Mouse (Mus musculus) stomach, postnatal 0 days (tissue): ENCODE measurements around the gene Sfrp2. TPM values are rescaled to one million over a fixed set of nuclear protein-coding genes. Genes with fewer than 3 reads are reported as not detected.

Source experiments
- ATAC-seq: fragments of 200-750 bp; cut with Nextera tagmentation; 2 replicates; pipeline ENCODE4 v1.8.0; 2017; ENCODE audit not compliant: low FRiP score, low TSS enrichment
- DNase-seq: peaks from one replicate; pipeline ENCODE4 v3.0.0-alpha.2; 2016; ENCODE audit warnings: low spot score
- H3K27ac ChIP-seq: fragments of 300-500 bp; sonication (generic); replicated peaks from 2 replicates; pipeline ENCODE4 v1.5.1; 2014; ENCODE audit warnings: mild to moderate bottlenecking, control low read depth
- H3K27me3 ChIP-seq: fragments of 300-500 bp; sonication (generic); 2 replicates; pipeline ENCODE4 v1.6.1; 2014; ENCODE audit warnings: low read length; ENCODE audit not compliant: control insufficient read depth, insufficient read depth
- H3K36me3 ChIP-seq: fragments of 300-500 bp; sonication (generic); 2 replicates; pipeline ENCODE4 v1.6.1; 2014; ENCODE audit warnings: low read length, mixed read lengths; ENCODE audit not compliant: control insufficient read depth, insufficient read depth
- H3K4me1 ChIP-seq: fragments of 300-500 bp; sonication (generic); replicated peaks from 2 replicates; pipeline ENCODE4 v1.6.1; 2014; ENCODE audit warnings: antibody characterized with exemption; ENCODE audit not compliant: control insufficient read depth, insufficient read depth
- H3K4me2 ChIP-seq: fragments of 300-500 bp; sonication (generic); replicated peaks from 2 replicates; pipeline ENCODE4 v1.6.1; 2014; ENCODE audit warnings: low read depth, mild to moderate bottlenecking, control low read depth, moderate library complexity
- H3K4me3 ChIP-seq: fragments of 300-500 bp; sonication (generic); 2 replicates; pipeline ENCODE4 v1.5.1; 2014; ENCODE audit warnings: low read depth, low read length, control low read depth
- H3K9ac ChIP-seq: fragments of 300-500 bp; sonication (generic); 2 replicates; pipeline ENCODE4 v1.6.1; 2014; ENCODE audit warnings: mild to moderate bottlenecking, low read length, control low read depth, mixed read lengths
- H3K9me3 ChIP-seq: fragments of 300-500 bp; sonication (generic); 2 replicates; pipeline ENCODE4 v1.6.1; 2016; ENCODE audit warnings: low read length; ENCODE audit not compliant: control insufficient read depth
- CTCF ChIP-seq: IDR thresholded peaks from 2 replicates; pipeline ENCODE4 v1.5.1; 2016; ENCODE audit warnings: antibody characterized with exemption, low read depth, mild to moderate bottlenecking, moderate library complexity
- EP300 ChIP-seq: optimal IDR thresholded peaks from 2 replicates; pipeline ENCODE3; 2016; ENCODE audit warnings: antibody characterized with exemption
- WGBS: fragments of 180-500 bp; shearing (Covaris S2); extraction: QIAGEN DNeasy Blood & Tissue Kit; methylation state at CpG from one replicate; pipeline ENCODE4 v1.1.7; 2014; 5-methylcytosine and 5-hydroxymethylcytosine counted together
- polyA plus RNA-seq: library from polyadenylated mRNA; unstranded; fragments of >200 nt; fragmentation: Nextera tagmentation; extraction: Ambion mirVana; gene quantifications from 2 replicates; pipeline ENCODE4 v1.2.1, GENCODE M21; 2015

The Sfrp2 gene
- polyA plus RNA-seq, 1 experiment from 2014 or later = 118 TPM

DNA sequence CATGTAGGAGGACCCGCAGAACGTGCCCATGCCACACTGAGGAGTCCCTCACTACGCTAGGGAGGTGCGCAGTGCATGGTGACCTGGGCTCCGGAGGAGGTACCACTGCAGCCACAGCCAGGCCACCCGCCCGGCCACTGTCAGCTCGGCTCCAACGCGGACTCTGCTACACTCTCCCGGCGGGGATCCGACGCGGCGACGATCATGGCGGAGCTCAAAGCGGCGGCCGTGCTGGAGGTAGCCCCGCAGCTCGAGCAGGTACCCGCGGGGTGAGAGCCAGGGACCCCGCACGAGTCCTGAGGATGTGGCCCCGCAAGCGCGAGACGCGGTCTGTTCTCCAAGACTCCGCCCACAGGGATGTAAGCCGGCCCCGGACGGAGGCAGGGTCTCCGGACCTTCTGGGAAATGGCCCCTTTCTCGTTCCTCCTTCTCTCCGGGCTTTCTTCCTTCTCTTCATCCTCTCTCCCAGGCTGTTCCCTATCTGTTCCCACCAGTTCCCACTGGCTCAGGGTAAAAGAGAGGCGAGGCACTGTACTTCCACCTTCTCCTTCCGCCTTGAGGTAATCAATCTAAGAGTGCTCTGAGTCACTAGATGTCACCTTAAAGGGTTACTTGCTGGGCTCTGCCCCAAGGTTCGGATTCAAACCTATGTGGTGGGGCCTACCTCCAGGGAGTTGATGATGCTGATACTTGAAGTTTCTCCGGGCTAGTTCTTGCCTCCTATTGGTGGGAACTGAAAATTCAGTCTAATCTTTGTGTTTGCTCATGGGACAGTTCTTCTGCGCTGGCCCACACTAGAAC, 23.7 kb downstream of the Sfrp2 start:
- Histone ChIP-seq H3K27ac (peak overlapping the region; percentile 56; the same call in 1 of the 2 replicates), H3K36me3 (no peaks in the 10 kb centered on the region), H3K4me2 (peak overlapping the region; percentile 96), H3K4me1 (no peaks in the 10 kb centered on the region), H3K9ac (peak overlapping the region; percentile 74), H3K27me3 (no peaks in the 10 kb centered on the region), H3K4me3 (peak overlapping the region; percentile 65), H3K9me3 (no peaks in the 10 kb centered on the region)
- 2% methylated on average over 41 of the region's 44 CpGs for WGBS
- peak; percentile 56 for TF ChIP-seq CTCF
- no peak for TF ChIP-seq EP300
- peak; percentile 89 for ATAC-seq
- peak; percentile 43 for DNase-seq

GRCm38 (mm10) chr3:83791444-83791843, 25.3 kb downstream of the Sfrp2 start:
- TF ChIP-seq EP300 (no peak), CTCF (no peak)
- no peak for ATAC-seq
- Histone ChIP-seq H3K27me3 (no peaks in the 10 kb centered on the region), H3K9me3 (no peaks in the 10 kb centered on the region), H3K36me3 (no peaks in the 10 kb centered on the region), H3K4me3 (no peak overlapping the region), H3K27ac (no peak overlapping the region), H3K9ac (no peak overlapping the region), H3K4me1 (no peaks in the 10 kb centered on the region), H3K4me2 (no peak overlapping the region)
- DNase-seq = no peak
- 71% methylated on average over 3 of the region's 3 CpGs for WGBS

- H3K27ac ChIP-seq = no peak overlapping the region
- no peak for DNase-seq
These were observed 31.0 kb downstream of the Sfrp2 start for GRCm38 (mm10) chr3:83797098-83797497.

DNA sequence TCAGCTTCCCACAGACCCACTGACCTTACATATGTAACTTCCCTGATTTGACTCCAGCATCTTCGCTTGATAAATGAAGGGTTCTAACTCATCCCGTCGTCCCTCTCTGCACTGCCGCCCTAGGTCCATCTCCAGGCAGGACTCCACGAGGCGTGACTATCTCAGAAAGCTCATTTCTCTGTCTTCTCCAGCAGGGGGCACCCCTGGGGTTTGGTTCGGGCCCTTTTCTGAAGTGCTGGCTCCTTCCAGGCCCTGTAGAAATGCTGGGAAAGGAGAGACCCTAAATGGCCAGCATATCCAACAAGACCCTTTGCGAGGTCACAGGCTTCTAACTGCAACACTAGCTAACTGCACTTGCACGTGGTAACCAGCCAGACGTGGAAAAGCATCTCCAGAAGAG, 31.7 kb downstream of the Sfrp2 start:
- no peak overlapping the region for H3K4me3 ChIP-seq
- no peak overlapping the region for H3K9ac ChIP-seq
- peak; percentile 85 for TF ChIP-seq CTCF
- no peak for TF ChIP-seq EP300
- no peaks in the 10 kb centered on the region for H3K4me1 ChIP-seq
- no peaks in the 10 kb centered on the region for H3K9me3 ChIP-seq
- ATAC-seq = peak; percentile 86
- no peaks in the 10 kb centered on the region for H3K36me3 ChIP-seq
- no peak overlapping the region for H3K27ac ChIP-seq
- no peaks in the 10 kb centered on the region for H3K27me3 ChIP-seq
- no peak overlapping the region for H3K4me2 ChIP-seq
- DNase-seq = peak; percentile 74
- 4% methylated on average over 10 of the region's 10 CpGs for WGBS

More at GRCm38 (mm10) chr3:83797098-83797497, 31.0 kb downstream of the Sfrp2 start:
- H3K27me3 ChIP-seq = no peaks in the 10 kb centered on the region
- no peaks in the 10 kb centered on the region for H3K36me3 ChIP-seq
- 65% methylated on average over 6 of the region's 6 CpGs for WGBS
- H3K4me2 ChIP-seq = no peak overlapping the region
- no peaks in the 10 kb centered on the region for H3K4me1 ChIP-seq
- H3K9ac ChIP-seq = no peak overlapping the region
- TF ChIP-seq CTCF (peak; percentile 36), EP300 (no peak)
- no peak for ATAC-seq
- no peak overlapping the region for H3K4me3 ChIP-seq
- no peaks in the 10 kb centered on the region for H3K9me3 ChIP-seq

GRCm38 (mm10) chr3:83799486-83799885, 33.4 kb downstream of the Sfrp2 start:
- DNase-seq = no peak
- Histone ChIP-seq H3K4me3 (no peak overlapping the region), H3K9ac (no peak overlapping the region), H3K9me3 (no peaks in the 10 kb centered on the region), H3K27ac (no peak overlapping the region), H3K27me3 (no peaks in the 10 kb centered on the region), H3K4me2 (no peak overlapping the region), H3K36me3 (no peaks in the 10 kb centered on the region), H3K4me1 (no peaks in the 10 kb centered on the region)
- no peak for ATAC-seq
- WGBS = 67% methylated on average over 7 of the region's 7 CpGs
- TF ChIP-seq EP300 = no peak
- no peak for TF ChIP-seq CTCF

- no peak for DNase-seq
- no peak overlapping the region for H3K9ac ChIP-seq
- H3K4me3 ChIP-seq = no peak overlapping the region
- TF ChIP-seq CTCF = peak; percentile 47
- TF ChIP-seq EP300 = no peak
- H3K27me3 ChIP-seq = no peaks in the 10 kb centered on the region
- WGBS = 92% methylated on average over 4 of the region's 4 CpGs
- no peak overlapping the region for H3K4me2 ChIP-seq
- no peak overlapping the region for H3K27ac ChIP-seq
- H3K9me3 ChIP-seq = no peaks in the 10 kb centered on the region
- no peaks in the 10 kb centered on the region for H3K36me3 ChIP-seq
- H3K4me1 ChIP-seq = no peaks in the 10 kb centered on the region
- ATAC-seq = no peak
These were observed 35.6 kb downstream of the Sfrp2 start for GRCm38 (mm10) chr3:83801649-83802155.
